Mouse (Mus musculus) liver, embryonic 16.5 days (tissue): ENCODE data around the gene Xylt1. TPM values are rescaled to one million over a fixed set of nuclear protein-coding genes. Genes with fewer than 3 reads are reported as not detected.

Experiments
- ATAC-seq: fragments of 200-750 bp; cut with Nextera tagmentation; 2 replicates; pipeline ENCODE4 v1.8.0; 2017; ENCODE audit warnings: low read depth, mild to moderate bottlenecking, moderate number of reproducible peaks, moderate library complexity
- H3K27ac ChIP-seq: fragments of 300-500 bp; sonication (generic); 2 replicates; pipeline ENCODE4 v1.5.1; 2014; ENCODE audit warnings: mild to moderate bottlenecking, low read length
- H3K27me3 ChIP-seq: fragments of 300-500 bp; sonication (generic); 2 replicates; pipeline ENCODE4 v1.6.1; 2014; ENCODE audit warnings: low read depth, low read length, mixed read lengths; ENCODE audit not compliant: control insufficient read depth, insufficient read depth
- H3K36me3 ChIP-seq: fragments of 300-500 bp; sonication (generic); 2 replicates; pipeline ENCODE4 v1.6.1; 2014; ENCODE audit warnings: mild to moderate bottlenecking; ENCODE audit not compliant: control insufficient read depth, insufficient read depth
- H3K4me1 ChIP-seq: fragments of 300-500 bp; sonication (generic); 2 replicates; pipeline ENCODE4 v1.6.1; 2014; ENCODE audit warnings: low read depth, low read length, mixed read lengths; ENCODE audit not compliant: control insufficient read depth
- H3K4me2 ChIP-seq: fragments of 300-500 bp; sonication (generic); 2 replicates; pipeline ENCODE4 v1.6.1; 2014; ENCODE audit warnings: low read depth, low read length, mixed read lengths
- H3K4me3 ChIP-seq: fragments of 300-500 bp; sonication (generic); 2 replicates; pipeline ENCODE4 v1.5.1; 2014; ENCODE audit warnings: low read depth, mild to moderate bottlenecking, low read length
- H3K9ac ChIP-seq: fragments of 300-500 bp; sonication (generic); 2 replicates; pipeline ENCODE4 v1.6.1; 2014; ENCODE audit warnings: low read depth, low read length
- H3K9me3 ChIP-seq: fragments of 300-500 bp; sonication (generic); replicated peaks from 2 replicates; pipeline ENCODE4 v1.6.1; 2016; ENCODE audit warnings: low read length; ENCODE audit not compliant: control insufficient read depth
- WGBS: fragments of 180-500 bp; shearing (Covaris S2); extraction: QIAGEN DNeasy Blood & Tissue Kit; methylation state at CpG from one replicate; pipeline ENCODE4 v1.1.7; 2014; ENCODE audit not compliant: insufficient replicate concordance; 5-methylcytosine and 5-hydroxymethylcytosine counted together
- polyA plus RNA-seq: library from polyadenylated mRNA; unstranded; fragments of >200 nt; fragmentation: Nextera tagmentation; extraction: Ambion mirVana; gene quantifications from 2 replicates; pipeline ENCODE4 v1.2.1, GENCODE M21; 2015

The Xylt1 gene
- polyA plus RNA-seq, 1 experiment from 2014 or later, result 0.20 TPM

DNA sequence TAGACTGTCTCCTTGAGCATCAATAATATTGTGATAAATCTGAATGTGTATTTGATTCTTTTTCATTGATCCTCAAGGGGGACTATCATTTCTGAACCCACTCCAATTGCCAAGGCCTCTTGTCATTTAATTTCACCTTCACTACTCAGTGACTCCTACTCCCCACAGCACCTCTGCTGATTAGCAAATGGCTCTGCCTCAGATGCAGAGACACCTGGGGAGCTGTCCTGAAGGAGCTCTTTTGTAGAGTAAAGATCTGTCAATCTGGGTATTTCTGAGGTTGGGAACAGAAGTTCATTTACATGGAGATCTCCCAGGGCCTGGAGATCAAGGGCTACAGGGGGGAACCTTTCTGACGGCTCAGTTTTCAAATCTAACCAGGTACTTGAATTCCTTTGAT, 98.2 kb downstream of the Xylt1 start:
- Histone ChIP-seq H3K4me2 (no peak overlapping the region), H3K4me3 (no peak overlapping the region), H3K27ac (no peak overlapping the region), H3K27me3 (no peaks in the 10 kb centered on the region), H3K36me3 (no peaks in the 10 kb centered on the region), H3K9me3 (no peaks in the 10 kb centered on the region), H3K4me1 (no peaks in the 10 kb centered on the region), H3K9ac (no peak overlapping the region)
- WGBS, result 63% methylated on average over 1 of the region's 1 CpGs
- ATAC-seq, result no peak

DNA sequence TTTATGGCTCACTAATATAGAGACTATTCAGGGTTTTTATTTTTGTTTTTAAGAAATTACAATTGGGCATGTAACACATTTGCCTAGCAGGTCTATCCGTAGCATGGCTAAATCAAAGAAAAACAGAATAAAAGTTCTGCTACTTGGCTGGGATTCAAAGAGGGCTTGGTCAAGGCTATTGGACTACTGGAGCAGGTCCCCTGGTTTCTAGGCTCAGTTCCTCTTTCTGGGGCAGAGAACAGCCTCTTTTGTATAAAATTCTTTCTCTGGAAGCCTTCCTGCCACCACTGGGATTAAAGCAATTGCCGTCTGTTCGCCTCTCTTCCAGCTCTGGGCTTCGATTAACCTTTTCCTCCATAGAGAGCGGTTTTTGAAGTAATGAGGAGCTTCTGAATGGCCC, 100.1 kb downstream of the Xylt1 start:
- Histone ChIP-seq H3K9ac (no peak overlapping the region), H3K27ac (no peak overlapping the region), H3K9me3 (no peaks in the 10 kb centered on the region), H3K4me1 (no peaks in the 10 kb centered on the region; the same call in 1 of the 2 replicates), H3K4me3 (no peak overlapping the region), H3K36me3 (no peaks in the 10 kb centered on the region), H3K27me3 (no peaks in the 10 kb centered on the region), H3K4me2 (no peak overlapping the region)
- ATAC-seq, result no peak
- WGBS, result 69% methylated on average over 5 of the region's 5 CpGs

DNA sequence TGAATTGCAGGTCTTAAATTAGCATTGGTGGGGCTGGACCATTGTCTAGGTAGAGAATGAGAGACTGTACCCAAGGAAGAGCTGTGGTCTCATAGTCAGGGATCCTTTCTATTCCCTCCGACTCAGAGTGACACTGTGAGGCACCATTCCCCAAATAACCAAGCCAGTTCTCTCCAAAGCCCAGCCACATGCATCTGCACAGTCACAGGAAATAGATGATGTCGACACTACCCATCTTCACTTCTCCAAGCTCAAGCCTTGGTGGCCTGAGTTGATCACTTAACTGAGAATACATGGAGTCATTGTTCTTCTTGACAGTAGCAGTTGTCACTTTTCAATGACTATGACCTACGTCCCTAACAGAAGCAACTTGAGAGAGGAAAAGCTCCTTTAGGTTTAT, 100.6 kb downstream of the Xylt1 start:
- H3K27ac ChIP-seq, result no peak overlapping the region
- 44% methylated on average over 3 of the region's 3 CpGs for WGBS
- peak; percentile 24; the same call in 1 of the 2 replicates for ATAC-seq

DNA sequence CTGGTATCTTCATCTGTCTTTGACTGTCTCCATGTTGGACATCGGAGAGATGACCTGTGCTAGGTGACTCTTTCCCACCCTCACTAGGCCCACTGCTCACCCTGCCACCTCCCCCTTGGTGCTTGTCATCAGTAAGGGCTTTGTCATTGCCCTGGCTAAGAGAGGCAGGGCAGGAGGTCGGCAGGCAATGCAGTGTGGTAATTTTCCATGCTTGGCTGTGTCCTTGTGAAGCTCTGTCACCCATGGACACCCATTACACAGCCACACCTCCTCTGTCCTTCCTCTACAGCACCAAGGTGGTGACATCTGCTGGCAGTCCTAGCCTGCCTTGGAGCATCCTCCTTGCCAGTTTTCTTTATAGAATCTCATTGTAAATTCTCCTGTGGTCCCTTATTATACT, 101.9 kb downstream of the Xylt1 start:
- no peaks in the 10 kb centered on the region for H3K36me3 ChIP-seq
- ATAC-seq, result no peak
- H3K9me3 ChIP-seq, result no peaks in the 10 kb centered on the region
- H3K4me2 ChIP-seq, result no peak overlapping the region
- H3K4me1 ChIP-seq, result no peaks in the 10 kb centered on the region; the same call in 1 of the 2 replicates
- WGBS, result 64% methylated on average over 2 of the region's 2 CpGs
- H3K27me3 ChIP-seq, result no peaks in the 10 kb centered on the region
- no peak overlapping the region for H3K9ac ChIP-seq
- H3K4me3 ChIP-seq, result no peak overlapping the region
- no peak overlapping the region for H3K27ac ChIP-seq

More for the DNA sequence above, 100.6 kb downstream of the Xylt1 start:
- H3K27me3 ChIP-seq, result no peaks in the 10 kb centered on the region
- no peak overlapping the region for H3K4me3 ChIP-seq
- no peaks in the 10 kb centered on the region for H3K36me3 ChIP-seq
- no peak overlapping the region for H3K4me2 ChIP-seq
- H3K9ac ChIP-seq, result no peak overlapping the region
- no peaks in the 10 kb centered on the region for H3K9me3 ChIP-seq
- no peaks in the 10 kb centered on the region; the same call in 1 of the 2 replicates for H3K4me1 ChIP-seq

DNA sequence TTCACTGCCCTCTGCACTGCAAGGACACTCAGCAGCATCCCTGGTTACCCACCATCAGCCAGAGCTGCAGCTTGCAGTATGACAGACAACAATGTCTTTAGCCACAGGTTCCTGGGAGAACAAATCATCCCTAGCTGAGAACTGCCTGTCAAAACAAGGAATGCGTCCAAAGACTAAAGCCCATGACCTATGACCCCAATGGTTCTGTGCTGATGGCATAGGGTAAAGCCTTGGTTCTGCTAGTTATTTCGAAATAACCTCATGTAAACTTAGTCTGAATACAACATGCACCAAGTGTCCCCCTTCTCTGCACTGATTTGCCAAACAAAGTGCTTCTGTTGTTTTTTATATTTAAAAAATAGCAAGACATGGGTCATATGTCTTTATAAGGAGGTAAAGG, 103.8 kb downstream of the Xylt1 start:
- no peak overlapping the region for H3K9ac ChIP-seq
- peak overlapping the region; percentile 48; the same call in 1 of the 2 replicates for H3K27ac ChIP-seq
- ATAC-seq, result no peak
- no peak overlapping the region for H3K4me3 ChIP-seq
- 50% methylated on average over 2 of the region's 2 CpGs for WGBS
- no peaks in the 10 kb centered on the region; the same call in 1 of the 2 replicates for H3K4me1 ChIP-seq
- no peaks in the 10 kb centered on the region for H3K36me3 ChIP-seq
- no peak overlapping the region for H3K4me2 ChIP-seq
- no peaks in the 10 kb centered on the region for H3K27me3 ChIP-seq
- H3K9me3 ChIP-seq, result no peaks in the 10 kb centered on the region

DNA sequence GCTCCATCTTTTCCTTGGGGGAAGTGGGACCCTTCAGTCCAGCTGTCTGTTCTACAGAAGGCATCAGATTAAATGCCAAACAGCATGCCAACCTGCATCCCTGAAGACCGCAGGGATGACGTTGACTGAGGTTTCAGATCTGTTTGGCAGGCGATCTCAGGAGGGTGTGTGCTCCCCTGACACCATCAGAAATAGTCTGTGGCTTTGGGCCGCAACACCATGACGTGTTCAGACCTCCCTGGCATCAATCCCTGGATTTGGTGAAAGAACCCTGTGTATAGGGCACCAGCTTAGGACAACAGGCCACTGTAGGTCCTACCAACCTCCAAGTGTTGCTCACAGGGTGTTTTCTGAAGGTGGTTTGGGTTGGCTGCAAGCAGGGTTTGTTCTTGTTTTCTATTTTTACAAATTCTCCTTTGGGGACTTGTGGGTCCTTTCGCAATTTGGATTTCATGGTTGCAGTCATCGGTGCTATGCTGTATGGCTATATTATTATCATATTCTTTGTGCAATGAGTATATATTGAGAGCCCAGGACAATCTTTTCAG, 104.3 kb downstream of the Xylt1 start:
- Histone ChIP-seq H3K9ac (no peak overlapping the region), H3K27ac (peak overlapping the region; percentile 48; the same call in 1 of the 2 replicates)

DNA sequence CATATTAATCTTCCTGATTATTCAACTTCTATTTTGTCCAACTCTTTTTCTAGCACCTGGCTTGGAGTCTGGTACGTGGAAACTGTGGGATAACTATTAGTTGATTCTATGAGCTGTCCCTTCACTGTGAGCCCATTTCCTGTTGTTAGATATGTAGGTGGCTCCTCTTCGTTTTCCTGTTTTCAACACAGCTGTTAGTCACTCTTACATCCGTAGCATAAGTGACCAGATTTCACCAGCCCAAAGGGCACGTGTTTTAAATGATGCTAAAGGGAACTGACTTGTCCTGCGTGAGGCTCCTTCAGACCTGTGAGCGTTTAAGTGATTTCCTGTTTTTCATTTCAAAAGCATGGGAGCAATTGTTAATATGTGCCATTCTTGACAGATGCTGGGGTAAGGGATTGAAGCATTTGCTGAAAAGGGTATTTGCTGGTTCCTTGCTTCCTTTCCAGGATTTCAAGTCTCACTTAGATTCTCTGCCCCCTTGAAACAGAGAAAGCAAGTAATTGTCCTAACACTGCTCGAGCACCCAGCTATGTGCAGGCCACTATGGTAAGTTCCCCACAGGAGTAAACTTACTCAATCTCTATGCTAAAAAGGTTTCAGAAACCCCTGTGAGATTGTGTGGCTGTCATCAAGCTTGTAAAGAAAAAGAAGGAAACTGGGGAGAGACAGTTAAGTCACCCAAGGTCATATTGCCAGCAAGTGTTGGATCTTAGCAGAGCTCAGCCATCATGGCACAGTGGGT, 105.8 kb downstream of the Xylt1 start:
- Histone ChIP-seq H3K4me2 (no peak overlapping the region), H3K4me3 (no peak overlapping the region), H3K36me3 (no peaks in the 10 kb centered on the region), H3K9me3 (no peaks in the 10 kb centered on the region), H3K27ac (peak overlapping the region; percentile 58), H3K4me1 (no peaks in the 10 kb centered on the region; the same call in 1 of the 2 replicates), H3K9ac (no peak overlapping the region), H3K27me3 (no peaks in the 10 kb centered on the region)
- peak; percentile 66 for ATAC-seq
- WGBS, result 49% methylated on average over 7 of the region's 7 CpGs

More for the DNA sequence above, 104.3 kb downstream of the Xylt1 start:
- no peak overlapping the region for H3K4me2 ChIP-seq
- H3K27me3 ChIP-seq, result no peaks in the 10 kb centered on the region
- H3K9me3 ChIP-seq, result no peaks in the 10 kb centered on the region
- ATAC-seq, result no peak
- WGBS, result 68% methylated on average over 7 of the region's 7 CpGs
- no peak overlapping the region for H3K4me3 ChIP-seq
- H3K4me1 ChIP-seq, result no peaks in the 10 kb centered on the region; the same call in 1 of the 2 replicates
- H3K36me3 ChIP-seq, result no peaks in the 10 kb centered on the region

DNA sequence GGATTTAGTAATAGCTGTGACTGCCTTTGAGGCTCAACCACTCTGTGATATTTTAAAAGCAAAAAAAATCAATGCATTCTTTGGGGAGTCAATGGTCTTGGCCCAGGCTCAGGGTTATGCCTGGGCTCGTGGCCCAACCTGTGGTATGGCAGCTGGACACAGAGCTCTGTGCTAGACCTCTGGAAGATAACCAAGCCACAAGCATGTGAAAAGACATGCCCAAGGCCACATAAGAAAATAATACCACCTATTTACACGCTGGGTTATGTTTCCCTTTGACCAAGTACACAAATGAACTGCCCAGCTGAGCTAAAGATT, 106.4 kb downstream of the Xylt1 start:
- Histone ChIP-seq H3K9ac (no peak overlapping the region), H3K4me1 (no peaks in the 10 kb centered on the region; the same call in 1 of the 2 replicates), H3K36me3 (no peaks in the 10 kb centered on the region), H3K27ac (peak overlapping the region; percentile 58), H3K4me3 (no peak overlapping the region), H3K27me3 (no peaks in the 10 kb centered on the region), H3K9me3 (no peaks in the 10 kb centered on the region), H3K4me2 (no peak overlapping the region)
- 59% methylated on average over 2 of the region's 2 CpGs for WGBS
- no peak for ATAC-seq

DNA sequence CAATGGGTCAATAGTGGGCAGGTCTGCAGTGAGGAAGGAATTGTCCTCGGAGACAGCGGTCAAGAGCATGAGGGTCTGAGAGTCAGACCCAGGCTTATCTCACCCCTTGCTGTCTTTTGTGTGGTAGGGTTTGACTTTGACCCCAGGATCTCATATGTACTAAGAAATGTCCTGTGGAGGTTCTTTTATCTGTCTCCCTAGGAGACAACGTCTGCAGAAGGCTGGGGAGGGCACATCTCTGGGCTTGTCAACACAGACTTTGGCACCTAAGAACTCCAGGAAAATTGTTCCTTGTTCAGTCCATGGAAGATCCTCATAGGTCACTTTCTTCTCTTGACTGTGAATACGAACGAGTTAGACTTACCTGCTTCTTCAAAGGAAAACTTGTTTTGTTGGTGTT, 109.2 kb downstream of the Xylt1 start:
- Histone ChIP-seq H3K27me3 (no peaks in the 10 kb centered on the region), H3K4me1 (no peaks in the 10 kb centered on the region; the same call in 1 of the 2 replicates), H3K9ac (no peak overlapping the region), H3K9me3 (no peaks in the 10 kb centered on the region), H3K4me3 (no peak overlapping the region), H3K27ac (no peak overlapping the region), H3K4me2 (no peak overlapping the region), H3K36me3 (no peaks in the 10 kb centered on the region)
- WGBS, result 62% methylated on average over 5 of the region's 5 CpGs
- no peak for ATAC-seq
